Mouse (Mus musculus) erythroblast, embryonic 14.5 days (primary cell): ENCODE measurements around the gene Slco1a1.

Source experiments
- GATA1 ChIP-seq: IDR thresholded peaks from 2 replicates; pipeline ENCODE4 v1.6.1; 2012; ENCODE audit warnings: low read length, inconsistent platforms, mixed read lengths
- TAL1 ChIP-seq: IDR thresholded peaks from 3 replicates; pipeline ENCODE4 v1.6.1; 2012; ENCODE audit warnings: low read length, inconsistent platforms, mixed read lengths

DNA sequence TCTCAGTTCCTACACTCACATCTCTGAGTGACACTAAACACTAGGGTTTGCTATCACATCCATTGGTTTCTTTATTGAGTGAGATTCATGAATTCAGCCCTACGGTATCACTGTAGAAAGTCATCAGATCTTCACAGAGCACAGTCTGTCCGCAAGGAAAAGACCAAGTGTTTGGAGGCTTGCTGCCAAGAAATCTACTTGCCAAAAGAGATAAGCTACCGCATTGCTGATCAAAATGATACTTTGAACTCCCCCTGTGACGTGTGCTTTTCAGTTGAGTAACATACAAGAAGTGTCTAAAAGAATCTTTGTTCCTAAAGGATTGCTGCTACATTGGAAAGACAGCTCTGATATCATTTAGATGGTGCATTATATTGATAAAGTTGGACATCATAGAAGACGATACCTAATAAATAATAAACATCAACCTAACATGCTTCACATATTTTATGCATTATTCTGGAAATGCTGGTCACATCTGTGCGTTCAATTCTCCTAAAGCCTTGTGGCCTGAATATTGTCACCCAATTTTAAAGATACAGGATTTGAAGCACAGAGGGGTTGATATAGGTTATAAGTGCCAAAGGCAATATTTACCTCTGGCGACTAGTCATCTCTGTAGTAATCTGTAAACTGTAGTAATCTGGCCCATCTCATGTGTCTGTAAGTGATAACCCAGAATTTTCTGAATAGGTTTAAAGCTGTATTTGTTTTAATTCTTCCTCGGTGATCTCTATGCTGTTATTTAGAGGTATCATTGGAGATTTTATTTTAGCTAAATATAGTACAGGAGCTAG is 88.8 kb downstream of the Slco1a1 start:
- TF ChIP-seq GATA1 (no peak), TAL1 (no peak)
